Mouse (Mus musculus) skeletal muscle tissue, adult 2 months (tissue): ENCODE data around the gene Wdr26.

Experiments
- DNase-seq: peaks from one replicate; pipeline ENCODE4 v3.0.0-alpha.2; 2012; ENCODE audit warnings: low read depth, low spot score

The Wdr26 gene

GRCm38 (mm10) chr1:181167816-181168215 lies 44.0 kb downstream of the Wdr26 start:
- no peak for DNase-seq

GRCm38 (mm10) chr1:181151541-181151940 lies 60.3 kb downstream of the Wdr26 start:
- no peak for DNase-seq

GRCm38 (mm10) chr1:181150827-181151534 lies 60.8 kb downstream of the Wdr26 start:
- DNase-seq, result peak; percentile 70

GRCm38 (mm10) chr1:181150431-181150826 lies 61.4 kb downstream of the Wdr26 start:
- no peak for DNase-seq

- no peak for DNase-seq
Measured at GRCm38 (mm10) chr1:181149373-181150017, 62.3 kb downstream of the Wdr26 start.

- DNase-seq, result no peak
Measured at GRCm38 (mm10) chr1:181148540-181148939, 63.3 kb downstream of the Wdr26 start.

- no peak for DNase-seq
Measured at GRCm38 (mm10) chr1:181146187-181146586, 65.6 kb downstream of the Wdr26 start.

GRCm38 (mm10) chr1:181144966-181145365 lies 66.8 kb downstream of the Wdr26 start:
- no peak for DNase-seq

GRCm38 (mm10) chr1:181143950-181144836 lies 67.6 kb downstream of the Wdr26 start, which contains the start of the genes Nvl and Cnih4:
Gene Nvl, minus strand, starts transcription at chr1:181144204.
Gene Cnih4, plus strand, starts transcription at chr1:181144693.
- peak; percentile 93 for DNase-seq

- DNase-seq, result no peak
Measured at GRCm38 (mm10) chr1:181143609-181143949, 68.2 kb downstream of the Wdr26 start.

- no peak for DNase-seq
Measured at GRCm38 (mm10) chr1:181138730-181139129, 73.1 kb downstream of the Wdr26 start.

GRCm38 (mm10) chr1:181131915-181132314 lies 79.9 kb downstream of the Wdr26 start:
- DNase-seq, result no peak

- no peak for DNase-seq
Measured at GRCm38 (mm10) chr1:181126766-181127165, 85.0 kb downstream of the Wdr26 start.

GRCm38 (mm10) chr1:181125916-181126315 lies 85.9 kb downstream of the Wdr26 start:
- DNase-seq, result no peak

- no peak for DNase-seq
Measured at GRCm38 (mm10) chr1:181124145-181124544, 87.7 kb downstream of the Wdr26 start.
